Mouse (Mus musculus) cerebellum, postnatal 25 days (tissue): ENCODE measurements at regions not wholly inside any gene's neighbourhood (a gene's known extent, or its start where the extent isn't known, plus 50 kb on each side); places are given as distances from the start of the nearest gene placed in this dataset.

Experiments
- DNase-seq, 2 experiments: peaks; one replicate each; pipeline ENCODE4 v3.0.0; 2021; ENCODE audit warnings: mixed read lengths in 2 of 2

GRCm38 (mm10) chr14:24731872-24732525, 245.1 kb downstream of the Rps24 start:
- no peak for DNase-seq

- DNase-seq = no peak
Measured at GRCm38 (mm10) chr14:24733326-24733725, 246.4 kb downstream of the Rps24 start.

- DNase-seq = no peak
Measured at GRCm38 (mm10) chr14:24738869-24739268, 251.9 kb downstream of the Rps24 start.

GRCm38 (mm10) chr14:24744451-24744850, 257.5 kb downstream of the Rps24 start:
- no peak for DNase-seq

GRCm38 (mm10) chr14:24745730-24746129, 258.8 kb downstream of the Rps24 start:
- DNase-seq = no peak

DNA sequence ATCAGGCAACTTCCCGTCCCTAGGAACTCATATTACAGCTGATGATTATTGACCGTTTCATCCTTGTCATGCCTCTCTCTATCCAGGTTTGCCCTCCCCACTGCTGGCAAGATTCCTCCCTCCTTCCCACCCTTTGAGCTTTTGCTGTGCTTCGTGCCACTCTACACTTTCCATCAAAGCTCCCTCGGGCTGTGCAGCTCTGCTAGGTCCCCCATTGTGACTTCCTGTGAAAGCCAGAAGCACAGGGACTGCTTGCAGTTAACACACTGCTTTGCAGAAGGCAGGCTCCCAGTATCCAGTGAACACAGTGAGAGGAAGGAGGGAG, 260.5 kb downstream of the Rps24 start:
- no peak for DNase-seq

GRCm38 (mm10) chr14:24747796-24748496, 261.0 kb downstream of the Rps24 start:
- DNase-seq = no peak

- no peak for DNase-seq
Measured at GRCm38 (mm10) chr14:24748497-24748862, 261.6 kb downstream of the Rps24 start.

- DNase-seq = no peak
Measured at GRCm38 (mm10) chr14:24749313-24749712, 262.4 kb downstream of the Rps24 start.

DNA sequence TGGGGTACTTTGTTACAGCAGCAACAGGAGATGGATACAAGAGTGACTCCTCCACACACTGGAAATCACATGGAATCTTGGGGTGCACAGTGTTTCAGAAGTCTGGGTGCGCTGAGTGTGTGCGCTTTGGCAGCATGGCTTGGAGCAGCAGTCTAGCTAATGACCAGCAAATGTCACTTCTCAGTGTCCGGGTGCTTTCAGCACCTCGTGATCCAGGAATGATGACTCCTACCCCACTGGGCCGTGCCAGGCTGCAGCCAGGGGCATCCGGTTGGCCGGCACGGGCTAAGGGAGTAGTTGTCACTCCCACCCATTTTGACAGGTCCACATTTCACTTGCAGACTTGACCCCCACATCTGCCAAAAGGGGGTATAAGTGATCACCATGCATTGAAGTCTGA, 264.3 kb downstream of the Rps24 start:
- peak; percentile 24 to 31 for DNase-seq

DNA sequence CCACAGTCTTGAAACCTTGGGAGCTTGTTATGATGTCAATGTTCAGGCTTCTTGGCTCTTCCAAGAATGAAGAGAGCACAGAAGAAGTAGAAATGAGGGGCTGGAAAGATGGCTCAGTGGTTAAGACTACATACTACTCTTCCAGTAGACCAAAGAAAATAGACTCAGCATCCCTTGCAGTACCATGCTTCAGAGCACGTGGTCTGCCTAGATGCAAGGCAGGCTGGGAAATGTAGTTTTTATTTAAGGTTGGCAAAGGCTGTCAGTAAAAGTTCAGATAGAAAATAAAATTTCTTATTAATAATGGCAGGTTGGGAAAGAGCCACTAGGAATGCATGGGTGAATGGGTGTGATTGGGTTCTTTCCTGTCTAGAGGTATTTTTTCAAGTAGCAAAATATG, 267.8 kb downstream of the Rps24 start:
- DNase-seq = no peak

GRCm38 (mm10) chr14:24755426-24756117, 268.6 kb downstream of the Rps24 start:
- DNase-seq = peak in 1 of 2 experiments; percentile 38

DNA sequence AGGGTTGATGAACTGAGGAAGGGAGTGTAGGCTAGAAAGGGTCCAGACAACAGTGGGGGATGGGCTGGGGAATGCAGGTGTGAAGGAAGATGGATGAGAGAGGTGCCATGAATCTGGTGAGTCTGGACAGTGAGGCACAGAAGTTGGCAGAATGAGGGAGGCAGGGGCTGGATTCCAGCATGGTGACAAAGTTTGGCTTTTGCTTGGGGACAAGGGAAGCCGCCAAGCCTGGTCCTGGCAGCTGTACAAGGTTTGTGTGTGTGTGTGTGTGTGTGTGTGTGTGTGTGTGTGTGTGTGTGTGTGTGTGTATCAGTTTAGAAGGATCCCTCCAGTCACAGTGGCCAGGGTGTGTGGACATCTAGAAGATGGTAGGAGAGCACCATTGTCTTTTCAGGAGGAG, 270.4 kb downstream of the Rps24 start:
- DNase-seq = peak in 1 of 2 experiments; percentile 45

DNA sequence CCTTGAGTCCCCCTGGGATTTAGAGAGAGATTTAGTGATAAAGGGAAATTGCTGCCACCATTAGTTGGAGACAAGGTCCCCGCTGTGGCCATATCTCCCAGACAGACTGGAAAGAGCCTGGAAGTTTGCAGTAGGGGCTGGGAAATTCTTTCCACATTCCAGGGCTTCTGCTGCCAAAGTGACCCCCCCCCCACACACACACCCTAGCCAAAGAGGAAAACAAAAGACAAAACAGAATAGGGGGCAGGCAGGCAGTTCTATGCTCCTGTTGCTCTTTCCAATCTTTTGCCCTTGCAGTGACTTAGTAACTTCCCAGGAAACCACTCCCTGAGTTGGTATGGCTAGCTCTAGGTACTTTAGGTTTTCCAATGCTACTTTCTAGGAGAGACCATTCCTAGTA, 270.9 kb downstream of the Rps24 start:
- DNase-seq = no peak

GRCm38 (mm10) chr14:24760926-24761325, 274.0 kb downstream of the Rps24 start:
- DNase-seq = no peak

DNA sequence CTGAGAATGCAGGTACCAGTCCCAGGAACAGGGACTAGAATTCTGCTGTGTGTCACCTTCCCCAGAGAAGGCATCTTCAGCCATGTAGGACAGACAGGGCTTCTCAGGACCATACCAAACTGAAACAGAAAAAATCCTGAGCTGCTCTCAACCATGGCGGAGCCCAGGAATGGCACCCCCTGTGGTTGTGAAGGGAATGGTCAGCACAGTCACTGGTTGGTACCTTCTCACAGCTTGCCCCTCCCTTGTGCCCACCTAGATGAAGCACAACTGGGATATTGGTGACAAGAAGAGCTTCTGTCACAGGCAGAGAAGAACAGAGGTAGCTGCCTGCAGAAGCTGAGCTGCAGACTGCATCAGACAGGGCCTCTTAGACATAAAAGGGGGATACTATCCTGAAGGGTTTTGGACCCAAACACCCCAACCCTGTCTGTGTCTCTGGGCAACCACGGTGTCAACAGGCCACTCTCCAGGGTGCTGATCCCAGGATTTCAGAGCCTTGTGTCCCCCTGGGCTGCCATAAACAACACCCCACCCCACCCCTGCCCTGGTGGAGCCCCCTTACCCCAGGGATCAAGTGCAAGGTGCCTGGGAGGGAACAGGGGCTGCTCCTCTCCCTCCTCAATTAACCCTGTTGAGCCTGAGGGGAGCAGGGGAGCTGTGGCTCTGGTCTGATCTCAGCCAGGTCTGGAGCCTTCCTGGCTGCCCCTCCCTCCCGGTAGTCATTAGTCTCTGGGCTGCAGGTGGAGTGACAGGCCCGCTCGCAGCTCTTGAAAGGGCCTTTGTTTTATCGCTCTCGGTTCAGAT, 275.7 kb downstream of the Rps24 start:
- peak in 1 of 2 experiments; percentile 32 for DNase-seq

- DNase-seq = no peak
Measured at GRCm38 (mm10) chr14:24763275-24763812, 276.4 kb downstream of the Rps24 start.

DNA sequence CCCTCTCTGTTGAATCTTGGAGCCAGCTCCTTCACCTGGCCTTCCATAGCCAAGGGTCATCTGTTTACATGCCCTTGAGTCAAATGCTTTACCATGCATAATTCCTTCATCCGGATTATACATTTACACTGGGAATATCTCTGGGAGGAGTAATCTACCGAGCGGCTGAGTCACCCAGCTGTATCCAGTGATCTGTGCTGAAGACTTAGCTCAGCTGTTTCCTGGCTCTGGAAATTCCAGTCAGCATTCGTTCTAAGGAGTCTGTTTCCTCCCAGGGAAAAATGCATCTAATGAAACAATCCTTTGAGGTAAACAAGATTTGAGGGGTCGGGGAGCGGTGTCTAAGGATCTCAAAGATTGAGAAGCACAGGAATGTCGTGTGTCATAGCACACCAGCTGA, 276.9 kb downstream of the Rps24 start:
- DNase-seq = no peak

DNA sequence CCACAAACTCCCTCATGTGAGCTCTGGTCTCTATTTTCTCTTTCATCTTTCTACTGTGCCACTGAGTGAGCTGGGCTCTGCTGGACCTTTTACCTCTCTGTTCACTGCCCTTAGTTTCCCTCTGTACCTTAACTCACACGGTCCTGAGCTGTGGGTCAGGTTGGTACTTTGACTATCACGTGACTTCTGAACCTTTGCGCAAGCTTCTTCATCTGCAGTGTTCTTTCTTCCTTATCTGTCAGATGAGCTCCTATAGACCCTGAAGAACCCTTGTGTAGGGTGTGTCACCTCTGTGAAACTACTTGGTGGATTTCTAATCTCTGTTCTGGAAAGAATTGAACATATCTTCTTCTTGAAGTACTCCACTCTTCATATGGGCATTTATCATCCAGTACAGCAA, 279.3 kb downstream of the Rps24 start:
- no peak for DNase-seq

- DNase-seq = no peak
Measured at GRCm38 (mm10) chr14:24766690-24767089, 279.8 kb downstream of the Rps24 start.

- DNase-seq = no peak
Measured at GRCm38 (mm10) chr14:24767316-24767715, 280.4 kb downstream of the Rps24 start.

DNA sequence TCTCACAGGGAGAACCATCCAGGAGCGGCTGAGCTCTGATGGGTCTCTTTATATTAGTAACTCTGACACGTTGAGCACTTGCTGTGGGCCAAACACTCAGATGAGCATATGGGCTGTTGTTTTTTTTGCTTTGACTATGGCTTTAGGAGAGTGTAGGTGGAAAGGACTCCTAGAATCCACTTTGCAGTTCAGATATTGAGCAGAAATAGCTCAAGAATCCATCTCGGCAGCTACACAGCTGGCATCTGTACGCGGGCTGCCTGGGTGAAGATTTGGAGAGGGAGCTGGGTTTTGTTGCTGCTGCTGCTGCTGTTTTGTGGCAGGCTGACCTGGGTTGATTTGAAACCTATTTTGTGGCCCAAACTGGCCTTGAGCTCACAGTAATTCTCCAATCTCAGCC, 281.0 kb downstream of the Rps24 start:
- no peak for DNase-seq

GRCm38 (mm10) chr14:24769451-24769850, 282.5 kb downstream of the Rps24 start:
- DNase-seq = no peak
